9 mouse cellular contexts compared by ENCODE assay signal in the genomic region with DNA sequence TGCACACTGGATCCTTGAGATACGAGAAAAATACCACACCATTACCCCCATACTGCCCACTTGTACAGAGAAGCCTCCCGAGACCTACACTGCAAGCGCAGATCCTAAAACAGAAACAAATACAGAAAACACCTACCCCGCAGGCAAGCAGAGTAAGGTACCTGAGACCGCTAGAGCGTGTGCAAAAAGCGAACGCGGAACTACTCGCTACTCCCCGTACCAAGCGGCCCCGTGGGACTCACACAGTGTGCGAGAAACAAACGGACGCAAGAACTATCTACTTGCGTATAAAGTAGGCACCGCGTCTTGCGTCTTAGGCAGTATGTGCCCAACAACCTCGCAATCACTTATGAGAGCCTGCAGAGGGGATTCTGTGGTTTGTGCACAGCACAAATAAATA. TPM values are rescaled to one million over a fixed set of nuclear protein-coding genes. Genes with fewer than 3 reads are reported as not detected.
A peak's percentile ranks its signal among the peaks of the same experiment; 100 is the strongest.
DNase-seq lines count a peak whose midpoint lies in the region; ATAC-seq and TF ChIP-seq lines count a peak whose summit lies in the region.
"Had no signal": no experiment of that assay in that cellular context is flagged by ENCODE, and none has a peak within 500 bp of the region (broad histone marks: within the 10 kb centered on the region; RNA-seq: fewer than 3 reads in every experiment).

No protein-coding gene starts in this region.

- H3K4me1 ChIP-seq in heart, embryonic 12.5 days (replicated peaks) = peaks cover 15% of the 10 kb centered on the region; the same call in 1 of the 2 replicates
- H3K4me1 ChIP-seq in hindbrain, embryonic 11.5 days (replicated peaks; ENCODE audit: control insufficient read depth, insufficient read depth, low read length) = peaks cover 5% of the 10 kb centered on the region; the same call in 1 of the 2 replicates
- H3K4me1 ChIP-seq in midbrain, embryonic 13.5 days (replicated peaks) = peaks cover 39% of the 10 kb centered on the region
- H3K4me1 ChIP-seq in lung, adult 2 months (ENCODE audit: control insufficient read depth, insufficient read depth, low read length) = peaks cover 3% of the 10 kb centered on the region; the same call in 1 of the 2 replicates

- no peak overlapping the region for H3K27ac ChIP-seq in heart, embryonic 12.5 days (ENCODE audit: poor library complexity, severe bottlenecking)
- no peak overlapping the region for H3K27ac ChIP-seq in hindbrain, embryonic 11.5 days (ENCODE audit: low read depth, low read length)
- H3K27ac ChIP-seq in midbrain, embryonic 13.5 days = no peak overlapping the region

- peaks cover 89% of the 10 kb centered on the region for H3K27me3 ChIP-seq in heart, embryonic 12.5 days (replicated peaks)
- peaks cover 22% of the 10 kb centered on the region for H3K27me3 ChIP-seq in hindbrain, embryonic 11.5 days (ENCODE audit: control insufficient read depth, insufficient read depth, low read length)
- H3K27me3 ChIP-seq in midbrain, embryonic 13.5 days = peaks cover 46% of the 10 kb centered on the region

- H3K9ac ChIP-seq in heart, embryonic 12.5 days = no peak overlapping the region
- H3K9ac ChIP-seq in hindbrain, embryonic 11.5 days (ENCODE audit: low read depth, low read length) = 0 out of 2 replicates have a peak overlapping the region, but pooled peaks have one; percentile 15
- H3K9ac ChIP-seq in midbrain, embryonic 13.5 days (replicated peaks) = peak overlapping the region; percentile 44

- ATAC-seq in heart, embryonic 12.5 days (ENCODE audit: insufficient number of reproducible peaks, low FRiP score) = no peak
- no peak for ATAC-seq in hindbrain, embryonic 11.5 days (ENCODE audit: low FRiP score)
- no peak for ATAC-seq in midbrain, embryonic 13.5 days

- no peaks in the 10 kb centered on the region for H3K36me3 ChIP-seq in heart, embryonic 12.5 days
- no peaks in the 10 kb centered on the region for H3K36me3 ChIP-seq in hindbrain, embryonic 11.5 days (ENCODE audit: control insufficient read depth, insufficient read depth, low read length)
- no peaks in the 10 kb centered on the region for H3K36me3 ChIP-seq in midbrain, embryonic 13.5 days

- no peak for DNase-seq in heart, postnatal 14 days
- peak; percentile 43 for DNase-seq in ZHBTc4 (ENCODE audit: low read depth, low spot score)
- DNase-seq in hindbrain, embryonic 11.5 days (ENCODE audit: low spot score) = peak; percentile 51
- DNase-seq in lung, adult 2 months = no peak
- no peak for DNase-seq in layer of hippocampus, adult 9-10 months (ENCODE audit: low spot score)
- DNase-seq in testis, postnatal 10 days (ENCODE audit: low spot score) = no peak

- intact Hi-C loops in heart, postnatal 14 days (cut with DNase I) = no loop called here

- H3K9me3 ChIP-seq in heart, embryonic 12.5 days (replicated peaks) = no peaks in the 10 kb centered on the region
- H3K9me3 ChIP-seq in hindbrain, embryonic 11.5 days (ENCODE audit: control insufficient read depth, low read length) = no peaks in the 10 kb centered on the region
- no peaks in the 10 kb centered on the region for H3K9me3 ChIP-seq in midbrain, embryonic 13.5 days

- TF ChIP-seq POLR2A in lung, adult 2 months (IDR thresholded peaks at IDR 0.05; ENCODE audit: borderline replicate concordance, extremely low read depth, low read depth, low read length) = no peak

- H3K4me2 ChIP-seq in heart, embryonic 12.5 days = peak overlapping the region; percentile 43
- peak overlapping the region; percentile 28 for H3K4me2 ChIP-seq in hindbrain, embryonic 11.5 days (replicated peaks; ENCODE audit: low read depth, low read length)
- peak overlapping the region; percentile 83 for H3K4me2 ChIP-seq in midbrain, embryonic 13.5 days (replicated peaks)

- WGBS in heart, embryonic 12.5 days = 7% methylated on average over 21 of the region's 21 CpGs
- 5% methylated on average over 21 of the region's 21 CpGs for WGBS in hindbrain, embryonic 11.5 days
- WGBS in midbrain, embryonic 13.5 days = 3% methylated on average over 21 of the region's 21 CpGs
- 9% methylated on average over 21 of the region's 21 CpGs for WGBS in lung, adult 2 months

- no peak for TF ChIP-seq CTCF in lung, adult 2 months (IDR thresholded peaks at IDR 0.05; ENCODE audit: insufficient read depth, low read length)

- H3K4me3 ChIP-seq in heart, embryonic 12.5 days = peak overlapping the region; percentile 16
- no peak overlapping the region for H3K4me3 ChIP-seq in hindbrain, embryonic 11.5 days (ENCODE audit: low read depth, low read length)
- peak overlapping the region; percentile 28 for H3K4me3 ChIP-seq in midbrain, embryonic 13.5 days (replicated peaks)
- H3K4me3 ChIP-seq in lung, adult 2 months (replicated peaks; ENCODE audit: extremely low read depth, low read depth, low read length) = no peak overlapping the region
- H3K4me3 ChIP-seq: myocyte had no signal

RNA-seq across cellular contexts. Expression of a gene that starts 2.3 kb away (rescaled TPM):
- polyA plus RNA-seq in heart, embryonic 12.5 days (2016; fragmentation: Nextera tagmentation; extraction: Ambion mirVana) = 0.54 and 0.81 TPM in 2 replicates
- total RNA-seq in heart, postnatal 14 days (2021) = under 1 TPM; 0.44 to 0.60 TPM
- polyA plus RNA-seq in hindbrain, embryonic 11.5 days (2014; fragmentation: Nextera tagmentation; extraction: Ambion mirVana) = 40.1 and 51.9 TPM in 2 replicates
- polyA plus RNA-seq in midbrain, embryonic 13.5 days (2015; fragmentation: Nextera tagmentation; extraction: Ambion mirVana) = 56.2 and 62.0 TPM in 2 replicates
- polyA plus RNA-seq in lung, adult 2 months (2012; rRNA removed) = 6.0 and 6.1 TPM in 2 replicates

RNA-seq across cellular contexts. Expression of a gene that starts 38.6 kb away (rescaled TPM):
- polyA plus RNA-seq in heart, embryonic 12.5 days (2016; fragmentation: Nextera tagmentation; extraction: Ambion mirVana) = 8.2 and 9.5 TPM in 2 replicates
- total RNA-seq in heart, postnatal 14 days (2021) = 10 to 100 TPM; 17.9 to 19.2 TPM
- polyA plus RNA-seq in hindbrain, embryonic 11.5 days (2014; fragmentation: Nextera tagmentation; extraction: Ambion mirVana) = 7.3 and 8.5 TPM in 2 replicates
- 12.5 and 13.3 TPM in 2 replicates for polyA plus RNA-seq in midbrain, embryonic 13.5 days (2015; fragmentation: Nextera tagmentation; extraction: Ambion mirVana)
- polyA plus RNA-seq in lung, adult 2 months (2012; rRNA removed) = 37.6 and 42.4 TPM in 2 replicates

RNA-seq across cellular contexts. Expression of a gene that starts 39.4 kb away (rescaled TPM):
- 2.3 and 2.5 TPM in 2 replicates for polyA plus RNA-seq in heart, embryonic 12.5 days (2016; fragmentation: Nextera tagmentation; extraction: Ambion mirVana)
- total RNA-seq in heart, postnatal 14 days (2021) = 1 to 10 TPM; 8.0 to 9.1 TPM
- 2.9 and 3.9 TPM in 2 replicates for polyA plus RNA-seq in hindbrain, embryonic 11.5 days (2014; fragmentation: Nextera tagmentation; extraction: Ambion mirVana)
- polyA plus RNA-seq in midbrain, embryonic 13.5 days (2015; fragmentation: Nextera tagmentation; extraction: Ambion mirVana) = 2.2 and 2.6 TPM in 2 replicates
- polyA plus RNA-seq in lung, adult 2 months (2012; rRNA removed) = 18.0 and 18.4 TPM in 2 replicates

RNA-seq across cellular contexts. Expression of a gene that starts 55.8 kb away (rescaled TPM):
- 12.1 and 12.7 TPM in 2 replicates for polyA plus RNA-seq in heart, embryonic 12.5 days (2016; fragmentation: Nextera tagmentation; extraction: Ambion mirVana)
- 10 to 100 TPM; 58.6 to 66.6 TPM for total RNA-seq in heart, postnatal 14 days (2021)
- 14.1 and 16.1 TPM in 2 replicates for polyA plus RNA-seq in hindbrain, embryonic 11.5 days (2014; fragmentation: Nextera tagmentation; extraction: Ambion mirVana)
- 13.7 and 15.9 TPM in 2 replicates for polyA plus RNA-seq in midbrain, embryonic 13.5 days (2015; fragmentation: Nextera tagmentation; extraction: Ambion mirVana)
- 104 and 116 TPM in 2 replicates for polyA plus RNA-seq in lung, adult 2 months (2012; rRNA removed)

Comparison
In these comparisons a context has a peak if more than half of its experiments do, and no peak if none do; other contexts are left out.
1. H3K4me2 ChIP-seq: peak in every context shown above with its lines; median percentile 83 in midbrain, embryonic 13.5 days; 43 in heart, embryonic 12.5 days; 28 in hindbrain, embryonic 11.5 days.
2. H3K4me3 ChIP-seq: peak in heart, embryonic 12.5 days (single experiment) and midbrain, embryonic 13.5 days (single experiment); none in hindbrain, embryonic 11.5 days (single experiment) and lung, adult 2 months (single experiment).
3. DNase-seq: peak in ZHBTc4 (single experiment) and hindbrain, embryonic 11.5 days (single experiment); none in heart, postnatal 14 days (0 of 2), lung, adult 2 months (single experiment), layer of hippocampus, adult 9-10 months (single experiment) and testis, postnatal 10 days (single experiment).